Mouse (Mus musculus): ENCODE measurements around the gene Adat3.
A peak's percentile ranks its signal among the peaks of the same experiment; 100 is the strongest.
"Not testable (repeated sequence)": the region's sequence is repeated elsewhere in the genome, so short reads cannot be mapped to it uniquely, and the experiment has no call there.

The Adat3 gene

DNA sequence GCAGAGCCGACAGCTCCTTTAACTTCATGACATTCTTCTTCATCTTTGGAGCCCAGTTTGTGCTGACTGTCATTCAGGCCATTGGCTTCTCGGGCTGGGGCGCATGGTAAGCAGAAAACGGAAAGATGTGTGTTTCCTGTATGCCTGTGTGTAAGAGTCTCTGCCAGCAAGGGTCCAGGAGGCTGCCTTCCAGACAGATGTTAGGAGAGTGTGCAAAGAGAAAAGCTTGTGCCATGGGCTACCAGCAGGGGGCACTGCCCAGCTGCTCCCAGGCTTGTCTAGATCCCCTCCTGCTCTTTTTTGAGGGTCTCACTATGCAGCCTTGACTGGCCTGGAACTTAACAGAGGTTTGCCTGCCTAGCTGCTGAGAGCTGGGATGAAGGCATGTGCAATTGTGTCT, 8.3 kb downstream of the Adat3 start:
- DNase-seq = peak; percentile 68 to 71

DNA sequence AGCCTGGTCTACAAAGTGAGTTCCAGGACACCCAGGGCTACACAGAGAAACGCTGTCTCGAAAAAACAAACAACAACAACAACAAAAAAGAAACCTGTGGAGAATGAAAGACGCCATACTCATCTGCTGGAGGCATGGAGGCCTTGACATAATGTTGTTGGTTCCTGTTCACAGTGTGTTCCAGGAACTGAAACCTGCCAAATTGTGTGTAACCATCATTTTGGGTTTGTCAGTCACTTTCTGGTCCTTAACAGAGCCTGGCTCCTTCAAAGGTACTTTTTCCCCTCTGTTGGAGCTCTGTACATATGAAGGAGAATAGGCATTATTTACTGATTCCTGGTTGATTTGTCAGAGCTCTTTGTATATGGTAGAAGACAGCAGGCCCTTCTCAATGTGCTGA, 9.2 kb downstream of the Adat3 start:
- DNase-seq = no peak

DNA sequence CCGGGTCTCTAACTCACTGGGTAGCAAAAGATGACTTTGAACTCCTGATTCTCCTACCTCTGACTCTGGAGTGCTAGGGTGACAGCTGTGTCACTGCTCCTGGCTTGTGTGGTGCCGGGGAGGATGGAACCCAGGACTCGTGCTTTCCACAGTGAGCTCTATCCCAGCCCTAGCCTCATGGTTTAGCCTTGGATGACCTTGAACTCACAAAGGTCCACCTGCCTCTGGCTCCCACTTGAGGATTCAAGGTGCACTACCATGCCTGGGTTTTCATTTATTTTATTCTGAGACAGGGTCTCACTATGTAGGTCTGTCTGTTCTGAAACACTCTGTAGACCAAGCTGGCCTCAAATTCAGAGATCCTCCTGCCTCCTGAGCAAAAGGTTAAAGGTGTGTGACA, 11.1 kb downstream of the Adat3 start:
- DNase-seq = no peak

DNA sequence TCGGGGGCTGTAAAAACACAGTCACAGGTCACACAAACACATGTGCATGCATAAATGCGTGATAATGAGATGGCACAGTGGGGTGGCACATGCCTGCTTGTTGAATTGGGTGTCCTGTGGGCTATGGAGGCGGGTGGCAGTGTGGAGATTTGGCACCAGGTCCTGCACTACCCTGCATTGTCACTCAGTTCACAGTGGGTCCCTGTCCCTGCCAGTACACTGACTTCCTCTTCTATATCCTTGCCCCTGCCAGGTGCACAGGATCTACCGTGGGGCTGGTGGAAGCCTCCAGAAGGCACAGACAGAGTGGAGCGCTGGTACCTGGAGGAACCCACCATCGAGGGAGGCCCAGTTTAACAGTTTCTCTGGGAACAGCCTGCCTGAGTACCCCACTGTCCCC, 11.7 kb downstream of the Adat3 start:
- no peak for DNase-seq

- peak; percentile 68 to 87 for DNase-seq
These were observed 15.5 kb downstream of the Adat3 start for GRCm38 (mm10) chr10:80618181-80618580.

DNA sequence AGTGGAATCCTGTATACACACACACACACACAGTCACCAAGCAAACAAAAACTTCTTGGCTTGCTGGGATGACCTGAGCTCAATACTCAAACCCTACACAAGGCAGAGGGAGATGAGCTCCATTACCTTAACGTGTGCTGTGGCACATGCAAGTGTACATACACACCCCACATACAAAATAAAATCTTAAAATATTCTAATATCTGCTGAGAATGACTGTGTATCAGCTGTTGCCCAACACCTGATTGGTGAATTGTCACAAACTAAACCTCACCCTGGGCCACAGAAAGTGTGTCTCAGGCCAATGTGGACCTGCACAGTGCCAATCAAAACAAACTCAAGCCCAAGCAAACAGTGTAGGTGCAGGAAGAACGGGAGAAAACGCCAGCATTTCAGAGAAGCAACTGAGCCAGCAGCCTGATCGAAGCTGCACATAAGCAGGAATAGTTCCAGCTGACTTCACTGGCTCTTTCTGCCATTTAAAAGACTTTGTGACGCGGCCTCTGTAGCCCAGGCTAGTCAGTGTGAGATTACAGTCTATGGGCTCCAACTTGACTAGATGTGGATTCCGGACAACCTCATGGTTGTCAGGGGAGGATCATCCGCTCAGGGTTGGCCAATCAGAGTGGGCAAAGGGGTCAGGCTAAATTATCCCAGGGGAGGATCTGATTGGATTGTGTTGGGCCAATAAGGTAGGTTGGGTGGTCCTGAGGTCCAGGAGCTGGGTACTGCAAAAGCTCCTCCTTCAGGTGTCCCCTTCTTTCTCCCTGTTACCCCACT, 17.0 kb downstream of the Adat3 start:
- peak in 1 of 2 experiments; percentile 32 for DNase-seq

GRCm38 (mm10) chr10:80620365-80620764, 17.7 kb downstream of the Adat3 start:
- DNase-seq = no peak

GRCm38 (mm10) chr10:80620796-80621689, 18.4 kb downstream of the Adat3 start:
- DNase-seq = no peak

- DNase-seq = no peak
These were observed 18.9 kb downstream of the Adat3 start for GRCm38 (mm10) chr10:80621690-80621939.

GRCm38 (mm10) chr10:80621940-80622660, 19.4 kb downstream of the Adat3 start:
- peak; percentile 100 for DNase-seq

DNA sequence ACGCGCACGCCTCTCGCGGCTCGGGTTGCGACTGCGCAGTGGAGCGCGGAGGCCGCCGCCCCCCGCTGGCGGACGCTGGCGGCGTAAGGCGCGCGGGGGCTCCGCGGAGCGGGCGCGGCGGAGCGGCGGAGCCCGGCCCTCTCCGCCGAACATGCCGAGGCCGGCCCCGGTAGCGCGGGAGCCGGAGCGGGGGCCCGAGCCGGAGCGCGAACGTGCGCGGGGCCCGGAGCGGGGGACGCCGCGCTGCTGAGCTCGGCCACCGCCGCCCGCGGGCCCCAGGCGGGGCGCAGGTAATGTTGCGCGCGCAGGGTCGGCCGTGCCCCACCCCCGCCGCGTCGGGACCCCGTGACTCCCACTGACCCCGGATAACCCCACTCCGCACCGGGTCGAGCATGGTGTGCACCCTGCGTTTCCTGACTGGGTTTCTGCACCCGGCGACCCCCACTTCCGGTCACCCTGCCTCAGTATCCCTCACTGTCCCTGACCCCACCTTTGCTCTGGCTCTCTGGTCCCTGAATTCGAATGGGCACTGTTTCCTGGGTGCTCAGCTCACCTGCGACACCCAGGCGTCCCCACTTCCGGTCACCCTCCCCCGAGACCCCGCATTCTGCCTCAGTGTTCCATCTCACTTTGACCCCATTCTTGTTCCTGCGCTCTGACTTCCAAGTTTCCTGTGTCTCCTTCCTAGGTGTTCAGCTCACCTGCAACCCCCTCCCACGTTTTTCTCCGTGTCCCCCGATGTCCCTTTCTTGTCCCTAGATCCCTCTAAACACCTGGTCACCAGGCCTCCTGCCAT, 20.2 kb downstream of the Adat3 start, which contains the start of gene Csnk1g2:
Csnk1g2 (plus strand) TSS at position 178 of the 796 bp plus-strand sequence.
- peak; percentile 39 to 82 for DNase-seq

- DNase-seq = peak; percentile 76 to 84
These were observed 20.9 kb downstream of the Adat3 start for GRCm38 (mm10) chr10:80623457-80624191.

DNA sequence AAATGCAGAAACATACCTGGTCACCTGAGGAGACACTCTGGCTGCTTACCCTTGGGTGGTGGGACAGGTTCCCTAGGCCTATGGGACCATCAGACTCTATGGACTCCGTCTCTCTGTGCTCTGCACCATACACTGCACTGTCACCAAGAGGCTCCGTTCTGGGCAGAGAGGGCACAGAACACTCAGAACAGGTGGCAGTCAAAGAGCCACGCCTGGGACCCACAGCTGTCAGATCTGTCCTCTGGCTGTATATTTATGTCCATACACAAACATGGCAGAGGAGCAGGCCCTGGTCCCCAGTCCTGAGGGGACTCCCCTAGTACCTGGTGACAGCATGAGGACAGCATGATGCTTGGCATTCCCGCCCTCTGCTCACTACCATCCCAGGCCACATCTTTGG, 23.1 kb downstream of the Adat3 start:
- no peak for DNase-seq

DNA sequence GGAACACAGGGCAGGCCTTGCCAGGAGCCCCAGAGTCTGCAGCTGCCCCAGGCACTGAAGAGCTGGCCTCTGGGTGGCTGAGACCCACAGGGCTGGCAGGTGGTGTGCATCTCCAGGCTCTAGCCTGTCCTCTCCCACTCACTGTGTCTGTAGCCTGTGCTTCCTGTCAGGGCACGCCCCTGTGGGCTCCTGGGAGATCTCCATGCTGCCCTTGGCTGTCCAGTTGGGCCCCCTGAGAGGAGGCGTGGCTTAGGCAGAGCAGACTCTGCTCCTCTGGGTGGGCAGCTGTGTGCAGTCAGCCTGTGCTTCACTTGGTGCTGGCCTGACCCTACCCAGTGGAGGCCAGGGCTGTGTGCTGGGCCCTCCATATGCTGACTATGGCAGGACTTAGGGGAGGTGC, 25.0 kb downstream of the Adat3 start:
- peak; percentile 45 to 79 for DNase-seq

- no peak for DNase-seq
These were observed 26.2 kb downstream of the Adat3 start for GRCm38 (mm10) chr10:80628925-80629324.

- peak; percentile 54 to 74 for DNase-seq
These were observed 32.7 kb downstream of the Adat3 start for GRCm38 (mm10) chr10:80635345-80635744.

DNA sequence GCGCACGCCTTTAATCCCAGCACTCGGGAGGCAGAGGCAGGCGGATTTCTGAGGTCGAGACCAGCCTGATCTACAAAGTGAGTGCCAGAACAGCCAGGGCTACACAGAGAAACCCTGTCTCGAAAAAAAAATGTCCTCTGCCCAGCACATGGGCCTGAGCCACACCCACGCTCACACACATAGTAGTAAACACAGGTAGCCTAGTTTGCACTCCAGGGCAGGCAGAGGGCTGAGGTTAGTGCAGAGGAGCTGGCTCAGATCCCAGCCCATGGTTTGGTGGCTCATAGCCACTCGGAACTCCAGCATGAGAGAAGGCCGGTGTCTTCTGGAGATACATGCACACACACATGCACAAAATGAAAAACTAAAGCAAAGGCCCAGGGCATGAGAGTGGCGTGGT, 44.3 kb downstream of the Adat3 start:
- DNase-seq = no peak

DNA sequence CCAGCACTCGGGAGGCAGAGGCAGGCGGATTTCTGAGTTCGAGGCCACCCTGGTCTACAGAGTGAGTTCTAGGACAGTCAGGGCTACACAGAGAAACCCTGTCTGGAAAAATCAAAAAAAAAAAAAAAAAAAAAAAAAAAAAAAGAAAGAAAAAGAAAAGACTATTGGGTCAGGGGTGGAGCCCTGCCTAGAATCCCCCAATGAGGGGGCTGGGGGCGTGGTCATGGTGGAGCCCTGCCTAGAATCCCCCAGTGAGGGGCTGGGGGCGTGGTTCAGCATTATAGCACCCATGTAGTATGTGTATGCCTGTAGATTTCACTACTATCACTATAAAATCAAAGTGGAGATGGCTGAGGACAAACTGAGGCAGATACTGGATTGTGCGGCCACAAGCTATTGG, 47.2 kb downstream of the Adat3 start:
- DNase-seq = not testable (repeated sequence)

DNA sequence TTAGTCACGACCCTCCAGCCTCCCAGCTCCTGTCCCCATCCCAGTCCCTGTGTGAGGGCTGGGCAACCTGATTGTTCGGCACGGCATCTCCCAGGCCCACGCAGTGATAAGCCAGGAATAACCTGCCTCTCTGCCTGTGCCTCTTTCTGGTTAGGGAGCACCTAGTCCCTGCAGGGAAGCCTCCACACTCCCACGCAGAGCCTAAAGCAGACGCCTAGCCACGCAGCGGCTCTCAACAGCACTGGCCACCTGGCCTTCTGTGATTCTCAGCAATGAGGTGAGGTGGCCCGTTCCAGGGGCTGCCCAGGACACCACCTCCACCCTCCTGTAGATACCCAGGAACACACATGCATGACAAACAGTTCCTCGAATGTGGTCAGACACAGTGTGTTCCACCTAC, 47.7 kb downstream of the Adat3 start:
- no peak for DNase-seq

- DNase-seq = no peak
These were observed 50.6 kb downstream of the Adat3 start for GRCm38 (mm10) chr10:80653156-80653720.

- DNase-seq = no peak
These were observed 52.2 kb downstream of the Adat3 start for GRCm38 (mm10) chr10:80654866-80655265.

All from kidney, postnatal 25 days (tissue).